Mouse (Mus musculus) urinary bladder, postnatal 25 days (tissue): Measurements from ENCODE around the gene Espl1.

Experiments
- DNase-seq: peaks from one replicate; pipeline ENCODE4 v3.0.0; 2022; ENCODE audit warnings: low spot score

Espl1 gene

GRCm38 (mm10) chr15:102295633-102296367, at the start of gene Espl1:
Espl1 (plus strand) TSS chr15:102296266.
- DNase-seq, result peak; percentile 88

- DNase-seq, result peak; percentile 91
These were observed 49.2 kb upstream of the Espl1 start for GRCm38 (mm10) chr15:102246866-102247251.

GRCm38 (mm10) chr15:102247252-102248130, 48.6 kb upstream of the Espl1 start:
- DNase-seq, result peak; percentile 75

GRCm38 (mm10) chr15:102248131-102248811, 47.8 kb upstream of the Espl1 start:
- no peak for DNase-seq

GRCm38 (mm10) chr15:102248812-102249191, 47.3 kb upstream of the Espl1 start:
- no peak for DNase-seq

GRCm38 (mm10) chr15:102249251-102249691, 46.8 kb upstream of the Espl1 start:
- DNase-seq, result peak; percentile 38

- DNase-seq, result no peak
These were observed 46.1 kb upstream of the Espl1 start for GRCm38 (mm10) chr15:102249967-102250366.

GRCm38 (mm10) chr15:102250521-102250920, 45.5 kb upstream of the Espl1 start:
- DNase-seq, result no peak

- DNase-seq, result peak; percentile 71
These were observed 40.4 kb upstream of the Espl1 start for GRCm38 (mm10) chr15:102255547-102256255.

GRCm38 (mm10) chr15:102256431-102257201, 39.5 kb upstream of the Espl1 start:
- peak; percentile 41 for DNase-seq

GRCm38 (mm10) chr15:102257202-102258075, 38.6 kb upstream of the Espl1 start, which contains the start of gene Rarg:
Rarg (minus strand) TSS chr15:102257517.
- peak; percentile 59 for DNase-seq

GRCm38 (mm10) chr15:102258076-102258470, 38.0 kb upstream of the Espl1 start:
- peak; percentile 67 for DNase-seq

GRCm38 (mm10) chr15:102258581-102259253, 37.3 kb upstream of the Espl1 start:
- no peak for DNase-seq

- DNase-seq, result no peak
These were observed 33.5 kb upstream of the Espl1 start for GRCm38 (mm10) chr15:102262582-102262981.

GRCm38 (mm10) chr15:102263037-102263436, 33.0 kb upstream of the Espl1 start:
- no peak for DNase-seq

- no peak for DNase-seq
These were observed 30.5 kb upstream of the Espl1 start for GRCm38 (mm10) chr15:102265548-102265947.

- no peak for DNase-seq
These were observed 25.6 kb upstream of the Espl1 start, which contains the start of gene Gm9918 for GRCm38 (mm10) chr15:102270274-102270960. Gm9918 (plus strand) TSS chr15:102270563.

GRCm38 (mm10) chr15:102271441-102271840, 24.6 kb upstream of the Espl1 start:
- no peak for DNase-seq
